Mouse (Mus musculus) heart, embryonic 15.5 days (tissue): ENCODE results near the gene Sigmar1. TPM values are rescaled to one million over a fixed set of nuclear protein-coding genes. Genes with fewer than 3 reads are reported as not detected.
"Not testable (repeated sequence)": the region's sequence is repeated elsewhere in the genome, so short reads cannot be mapped to it uniquely, and the experiment has no call there.

ENCODE experiments used
- ATAC-seq: fragments of 200-750 bp; cut with Nextera tagmentation; replicated peaks from 2 replicates; pipeline ENCODE4 v1.8.0; 2017; ENCODE audit warnings: low read depth, moderate TSS enrichment; ENCODE audit not compliant: insufficient number of reproducible peaks, insufficient read depth, low FRiP score
- H3K27ac ChIP-seq: fragments of 300-500 bp; sonication (generic); 2 replicates; pipeline ENCODE4 v1.5.1; 2015; ENCODE audit warnings: mild to moderate bottlenecking, inconsistent platforms
- H3K27me3 ChIP-seq: fragments of 300-500 bp; sonication (generic); 2 replicates; pipeline ENCODE4 v1.6.1; 2015; ENCODE audit warnings: inconsistent platforms
- H3K36me3 ChIP-seq: fragments of 300-500 bp; sonication (generic); 2 replicates; pipeline ENCODE4 v1.6.1; 2015; ENCODE audit warnings: mild to moderate bottlenecking, inconsistent platforms
- H3K4me1 ChIP-seq: fragments of 300-500 bp; sonication (generic); replicated peaks from 2 replicates; pipeline ENCODE4 v1.6.1; 2015; ENCODE audit warnings: inconsistent platforms
- H3K4me2 ChIP-seq: fragments of 300-500 bp; sonication (generic); 2 replicates; pipeline ENCODE4 v1.6.1; 2015; ENCODE audit warnings: inconsistent platforms, mild to moderate bottlenecking, moderate library complexity
- H3K4me3 ChIP-seq: fragments of 300-500 bp; sonication (generic); 2 replicates; pipeline ENCODE4 v1.5.1; 2015; ENCODE audit warnings: mild to moderate bottlenecking, inconsistent platforms
- H3K9ac ChIP-seq: fragments of 300-500 bp; sonication (generic); 2 replicates; pipeline ENCODE4 v1.6.1; 2015; ENCODE audit warnings: mild to moderate bottlenecking, inconsistent platforms
- H3K9me3 ChIP-seq: fragments of 300-500 bp; sonication (generic); replicated peaks from 2 replicates; pipeline ENCODE4 v1.6.1; 2016; ENCODE audit warnings: inconsistent platforms
- WGBS: fragments of 180-500 bp; shearing (Covaris S2); methylation state at CpG from one replicate; pipeline ENCODE4 v1.1.7; 2015; ENCODE audit warnings: mixed read lengths; 5-methylcytosine and 5-hydroxymethylcytosine counted together
- polyA plus RNA-seq: library from polyadenylated mRNA; unstranded; fragments of >200 nt; fragmentation: Nextera tagmentation; extraction: Ambion mirVana; gene quantifications from 2 replicates; pipeline ENCODE4 v1.2.1, GENCODE M21; 2015

Sigmar1 gene
- polyA plus RNA-seq, 1 experiment from 2014 or later, result 41.7 TPM

- 74% methylated on average over 4 of the region's 6 CpGs for WGBS
Measured at GRCm38 (mm10) chr4:41763176-41763575, 7.2 kb upstream of the Sigmar1 start.

GRCm38 (mm10) chr4:41762688-41763114 is 6.7 kb upstream of the Sigmar1 start:
- Histone ChIP-seq H3K4me1 (peaks cover 41% of the 10 kb centered on the region), H3K4me2 (peak overlapping the region; percentile 63), H3K4me3 (peak overlapping the region; percentile 49), H3K9ac (peak overlapping the region; percentile 33), H3K27ac (peak overlapping the region; percentile 95)
- not testable (repeated sequence) for H3K36me3 ChIP-seq, ATAC-seq, H3K9me3 ChIP-seq, H3K27me3 ChIP-seq
- 35% methylated on average over 8 of the region's 8 CpGs for WGBS

More at GRCm38 (mm10) chr4:41763176-41763575, 7.2 kb upstream of the Sigmar1 start:
- H3K36me3 ChIP-seq, ATAC-seq, H3K9ac ChIP-seq, H3K4me3 ChIP-seq, H3K4me2 ChIP-seq, H3K27me3 ChIP-seq, H3K9me3 ChIP-seq: not testable (repeated sequence)
- Histone ChIP-seq H3K4me1 (peaks cover 41% of the 10 kb centered on the region), H3K27ac (peak overlapping the region; percentile 95; the same call in 1 of the 2 replicates)

GRCm38 (mm10) chr4:41762099-41762687 is 6.2 kb upstream of the Sigmar1 start:
- Histone ChIP-seq H3K4me2 (peak overlapping the region; percentile 63), H3K27ac (peak overlapping the region; percentile 95), H3K9me3 (no peaks in the 10 kb centered on the region), H3K4me1 (peaks cover 41% of the 10 kb centered on the region), H3K4me3 (peak overlapping the region; percentile 49), H3K27me3 (no peaks in the 10 kb centered on the region), H3K36me3 (peaks cover 9% of the 10 kb centered on the region; the same call in 1 of the 2 replicates), H3K9ac (peak overlapping the region; percentile 33; the same call in 1 of the 2 replicates)
- WGBS, result 41% methylated on average over 8 of the region's 8 CpGs
- ATAC-seq, result peak; percentile 20; the same call in 1 of the 2 replicates

GRCm38 (mm10) chr4:41761680-41762079 is 5.7 kb upstream of the Sigmar1 start:
- Histone ChIP-seq H3K4me3 (peak overlapping the region; percentile 49), H3K9ac (0 out of 2 replicates have a peak overlapping the region, but pooled peaks have one; percentile 49), H3K36me3 (peaks cover 9% of the 10 kb centered on the region; the same call in 1 of the 2 replicates), H3K27me3 (no peaks in the 10 kb centered on the region), H3K4me2 (peak overlapping the region; percentile 63), H3K27ac (peak overlapping the region; percentile 95), H3K9me3 (no peaks in the 10 kb centered on the region), H3K4me1 (peaks cover 44% of the 10 kb centered on the region)
- no peak for ATAC-seq

GRCm38 (mm10) chr4:41760911-41761310 is 5.0 kb upstream of the Sigmar1 start:
- Histone ChIP-seq H3K27ac (peak overlapping the region; percentile 95), H3K9ac (peak overlapping the region; percentile 49), H3K4me3 (peak overlapping the region; percentile 49), H3K4me2 (peak overlapping the region; percentile 63), H3K9me3 (no peaks in the 10 kb centered on the region), H3K4me1 (peaks cover 50% of the 10 kb centered on the region), H3K36me3 (peaks cover 9% of the 10 kb centered on the region; the same call in 1 of the 2 replicates), H3K27me3 (no peaks in the 10 kb centered on the region)
- ATAC-seq, result no peak
- WGBS, result 61% methylated on average over 4 of the region's 4 CpGs

- Histone ChIP-seq H3K4me2 (peak overlapping the region; percentile 63), H3K9me3 (no peaks in the 10 kb centered on the region), H3K4me1 (peaks cover 50% of the 10 kb centered on the region), H3K9ac (peak overlapping the region; percentile 49), H3K27me3 (no peaks in the 10 kb centered on the region), H3K4me3 (peak overlapping the region; percentile 49), H3K27ac (peak overlapping the region; percentile 95), H3K36me3 (peaks cover 9% of the 10 kb centered on the region; the same call in 1 of the 2 replicates)
- WGBS, result under 1% methylated on average over 15 of the region's 15 CpGs
- ATAC-seq, result peak; percentile 89
Measured at GRCm38 (mm10) chr4:41760288-41760721, 4.3 kb upstream of the Sigmar1 start.

- Histone ChIP-seq H3K9me3 (no peaks in the 10 kb centered on the region), H3K9ac (peak overlapping the region; percentile 45), H3K4me1 (peaks cover 53% of the 10 kb centered on the region), H3K4me2 (peak overlapping the region; percentile 63), H3K4me3 (peak overlapping the region; percentile 49), H3K36me3 (peaks cover 9% of the 10 kb centered on the region; the same call in 1 of the 2 replicates), H3K27ac (peak overlapping the region; percentile 95), H3K27me3 (no peaks in the 10 kb centered on the region)
- WGBS, result 15% methylated on average over 6 of the region's 6 CpGs
- ATAC-seq, result peak; percentile 10; the same call in 1 of the 2 replicates
Measured at GRCm38 (mm10) chr4:41759656-41760287, 3.8 kb upstream of the Sigmar1 start.

- Histone ChIP-seq H3K36me3 (peaks cover 9% of the 10 kb centered on the region; the same call in 1 of the 2 replicates), H3K9ac (no peak overlapping the region), H3K27me3 (no peaks in the 10 kb centered on the region), H3K27ac (peak overlapping the region; percentile 95), H3K4me1 (peaks cover 57% of the 10 kb centered on the region), H3K4me3 (no peak overlapping the region), H3K4me2 (no peak overlapping the region), H3K9me3 (no peaks in the 10 kb centered on the region)
- no peak for ATAC-seq
- 46% methylated on average over 9 of the region's 9 CpGs for WGBS
Measured at GRCm38 (mm10) chr4:41759206-41759605, 3.2 kb upstream of the Sigmar1 start.

- 89% methylated on average over 4 of the region's 4 CpGs for WGBS
- peaks cover 59% of the 10 kb centered on the region for H3K4me1 ChIP-seq
- peaks cover 9% of the 10 kb centered on the region; the same call in 1 of the 2 replicates for H3K36me3 ChIP-seq
- peak overlapping the region; percentile 95 for H3K27ac ChIP-seq
- H3K4me2 ChIP-seq, result no peak overlapping the region
- H3K9me3 ChIP-seq, result no peaks in the 10 kb centered on the region
- H3K27me3 ChIP-seq, result no peaks in the 10 kb centered on the region
- H3K4me3 ChIP-seq, result no peak overlapping the region
- ATAC-seq, result no peak
- no peak overlapping the region for H3K9ac ChIP-seq
Measured at GRCm38 (mm10) chr4:41758701-41759100, 2.7 kb upstream of the Sigmar1 start.

GRCm38 (mm10) chr4:41758021-41758420 is 2.1 kb upstream of the Sigmar1 start:
- 71% methylated on average over 11 of the region's 11 CpGs for WGBS
- Histone ChIP-seq H3K36me3 (peaks cover 9% of the 10 kb centered on the region; the same call in 1 of the 2 replicates), H3K4me1 (peaks cover 59% of the 10 kb centered on the region), H3K4me3 (no peak overlapping the region), H3K9me3 (no peaks in the 10 kb centered on the region), H3K27ac (no peak overlapping the region), H3K27me3 (no peaks in the 10 kb centered on the region), H3K9ac (no peak overlapping the region), H3K4me2 (no peak overlapping the region)
- no peak for ATAC-seq

- no peak overlapping the region for H3K9ac ChIP-seq
- WGBS, result 87% methylated on average over 13 of the region's 13 CpGs
- no peak overlapping the region for H3K27ac ChIP-seq
Measured at GRCm38 (mm10) chr4:41757321-41757720, 1.4 kb upstream of the Sigmar1 start.

More at GRCm38 (mm10) chr4:41757321-41757720, 1.4 kb upstream of the Sigmar1 start:
- Histone ChIP-seq H3K4me2 (no peak overlapping the region), H3K36me3 (peaks cover 9% of the 10 kb centered on the region; the same call in 1 of the 2 replicates), H3K4me1 (peaks cover 53% of the 10 kb centered on the region), H3K4me3 (no peak overlapping the region), H3K9me3 (no peaks in the 10 kb centered on the region), H3K27me3 (no peaks in the 10 kb centered on the region)
- ATAC-seq, result no peak
